Mouse (Mus musculus) kidney, adult 8-10 months (tissue): ENCODE results near the gene Cald1.

Experiments used
- DNase-seq, 2 experiments: peaks; one replicate each; pipeline ENCODE4 v3.0.0; 2022

The Cald1 gene

GRCm38 (mm10) chr6:34674416-34674815, 76.1 kb downstream of the Cald1 start:
- no peak for DNase-seq

- DNase-seq = no peak
These were observed 76.6 kb downstream of the Cald1 start for GRCm38 (mm10) chr6:34674897-34675296.

GRCm38 (mm10) chr6:34682126-34682525, 83.8 kb downstream of the Cald1 start:
- DNase-seq = no peak

- DNase-seq = peak; percentile 27 to 28
These were observed 86.6 kb downstream of the Cald1 start for GRCm38 (mm10) chr6:34684886-34685285.

- peak; percentile 17 to 59 for DNase-seq
These were observed 90.7 kb downstream of the Cald1 start for GRCm38 (mm10) chr6:34688971-34689370.

GRCm38 (mm10) chr6:34691416-34691815, 93.1 kb downstream of the Cald1 start:
- no peak for DNase-seq

- no peak for DNase-seq
These were observed 95.8 kb downstream of the Cald1 start for GRCm38 (mm10) chr6:34694096-34694495.

- no peak for DNase-seq
These were observed 105.3 kb downstream of the Cald1 start for GRCm38 (mm10) chr6:34703421-34704120.

- DNase-seq = no peak
These were observed 109.2 kb downstream of the Cald1 start for GRCm38 (mm10) chr6:34707521-34707920.

GRCm38 (mm10) chr6:34708650-34709265, 110.5 kb downstream of the Cald1 start:
- DNase-seq = peak in 1 of 2 experiments; percentile 16

GRCm38 (mm10) chr6:34709289-34709688, 111.0 kb downstream of the Cald1 start:
- peak; percentile 41 to 56 for DNase-seq

- no peak for DNase-seq
These were observed 111.8 kb downstream of the Cald1 start for GRCm38 (mm10) chr6:34709946-34710682.

- DNase-seq = no peak
These were observed 112.5 kb downstream of the Cald1 start for GRCm38 (mm10) chr6:34710848-34711247.

- DNase-seq = no peak
These were observed 113.3 kb downstream of the Cald1 start for GRCm38 (mm10) chr6:34711620-34712019.

- DNase-seq = no peak
These were observed 114.9 kb downstream of the Cald1 start for GRCm38 (mm10) chr6:34713169-34713568.

- no peak for DNase-seq
These were observed 115.5 kb downstream of the Cald1 start for GRCm38 (mm10) chr6:34713777-34714176.

GRCm38 (mm10) chr6:34714612-34715011, 116.3 kb downstream of the Cald1 start:
- no peak for DNase-seq

GRCm38 (mm10) chr6:34716206-34716887, 118.0 kb downstream of the Cald1 start:
- DNase-seq = no peak

GRCm38 (mm10) chr6:34716888-34717635, 118.8 kb downstream of the Cald1 start:
- no peak for DNase-seq

- DNase-seq = no peak
These were observed 119.4 kb downstream of the Cald1 start for GRCm38 (mm10) chr6:34717651-34718050.

- no peak for DNase-seq
These were observed 120.9 kb downstream of the Cald1 start for GRCm38 (mm10) chr6:34719141-34719680.

GRCm38 (mm10) chr6:34720447-34720846, 122.1 kb downstream of the Cald1 start:
- DNase-seq = peak in 1 of 2 experiments; percentile 14
